Mouse (Mus musculus) liver, adult 2 months (tissue): ENCODE measurements at regions not wholly inside any gene's neighbourhood (a gene's known extent, or its start where the extent isn't known, plus 50 kb on each side); places are given as distances from the start of the nearest gene placed in this dataset.

Experiments used
- DNase-seq: peaks from one replicate; pipeline ENCODE4 v3.0.0-alpha.2; 2011; ENCODE audit warnings: low read depth, low spot score; ENCODE audit errors: extremely low read depth
- H3K27ac ChIP-seq: fragments of 200-500 bp; replicated peaks from 2 replicates; pipeline ENCODE4 v1.5.1; 2012; ENCODE audit warnings: low read depth, mild to moderate bottlenecking, control low read depth, inconsistent platforms, low read length; ENCODE audit not compliant: insufficient read depth
- H3K27me3 ChIP-seq: fragments of 200-500 bp; 2 replicates; pipeline ENCODE4 v1.6.1; 2012; ENCODE audit warnings: mild to moderate bottlenecking, moderate library complexity, low read length, inconsistent platforms; ENCODE audit not compliant: control insufficient read depth, insufficient read depth
- H3K36me3 ChIP-seq: fragments of 200-500 bp; 2 replicates; pipeline ENCODE4 v1.6.1; 2012; ENCODE audit warnings: low read length, inconsistent platforms; ENCODE audit not compliant: control insufficient read depth, insufficient read depth
- H3K4me1 ChIP-seq: fragments of 200-500 bp; 2 replicates; pipeline ENCODE4 v1.6.1; 2011; ENCODE audit warnings: low read length; ENCODE audit not compliant: control insufficient read depth, insufficient read depth
- H3K4me3 ChIP-seq: fragments of 200-500 bp; 2 replicates; pipeline ENCODE4 v1.5.1; 2011; ENCODE audit warnings: low read depth, mild to moderate bottlenecking, control low read depth, low read length, moderate library complexity; ENCODE audit not compliant: insufficient read depth
- H3K79me2 ChIP-seq: fragments of 200-500 bp; 2 replicates; pipeline ENCODE4 v1.6.1; 2012; ENCODE audit warnings: inconsistent platforms, mild to moderate bottlenecking, low read length, moderate library complexity; ENCODE audit not compliant: control insufficient read depth, insufficient read depth
- H3K9ac ChIP-seq: fragments of 200-500 bp; 2 replicates; pipeline ENCODE4 v1.6.1; 2012; ENCODE audit warnings: low read depth, mild to moderate bottlenecking, control low read depth, inconsistent platforms, low read length
- CTCF ChIP-seq: fragments of 200-500 bp; IDR thresholded peaks from 2 replicates; pipeline ENCODE4 v1.5.1; 2011; ENCODE audit warnings: low read depth, low read length, control low read depth
- POLR2A ChIP-seq: fragments of 200-500 bp; IDR thresholded peaks from 2 replicates; pipeline ENCODE4 v1.6.1; 2011; ENCODE audit warnings: low read length, control low read depth; ENCODE audit not compliant: insufficient read depth; ENCODE audit errors: extremely low read depth
- WGBS: fragments of 180-500 bp; shearing (Covaris S2); methylation state at CpG from one replicate; pipeline ENCODE4 v1.1.7; 2018; 5-methylcytosine and 5-hydroxymethylcytosine counted together

GRCm38 (mm10) chr3:139988938-139989337 is 783.4 kb downstream of the Stpg2 start:
- DNase-seq = no peak
- Histone ChIP-seq H3K27ac (no peak overlapping the region), H3K9ac (no peak overlapping the region), H3K4me1 (no peaks in the 10 kb centered on the region), H3K36me3 (no peaks in the 10 kb centered on the region), H3K79me2 (no peaks in the 10 kb centered on the region), H3K27me3 (no peaks in the 10 kb centered on the region), H3K4me3 (no peak overlapping the region)
- WGBS = 38% methylated on average over 1 of the region's 1 CpGs
- TF ChIP-seq CTCF (no peak), POLR2A (no peak)

- Histone ChIP-seq H3K4me3 (no peak overlapping the region), H3K36me3 (no peaks in the 10 kb centered on the region), H3K4me1 (no peaks in the 10 kb centered on the region)
These were observed 783.9 kb downstream of the Stpg2 start for GRCm38 (mm10) chr3:139989380-139989779.

GRCm38 (mm10) chr3:140012522-140012921 is 807.0 kb downstream of the Stpg2 start:
- H3K27ac ChIP-seq = no peak overlapping the region
- H3K9ac ChIP-seq = no peak overlapping the region
- no peak overlapping the region for H3K4me3 ChIP-seq
- TF ChIP-seq POLR2A (no peak), CTCF (no peak)
- H3K36me3 ChIP-seq = no peaks in the 10 kb centered on the region
- H3K79me2 ChIP-seq = no peaks in the 10 kb centered on the region
- no peak for DNase-seq
- WGBS = 44% methylated on average over 2 of the region's 2 CpGs
- no peaks in the 10 kb centered on the region for H3K27me3 ChIP-seq
- no peaks in the 10 kb centered on the region for H3K4me1 ChIP-seq

More at GRCm38 (mm10) chr3:139989380-139989779, 783.9 kb downstream of the Stpg2 start:
- Histone ChIP-seq H3K79me2 (no peaks in the 10 kb centered on the region), H3K9ac (no peak overlapping the region), H3K27me3 (no peaks in the 10 kb centered on the region), H3K27ac (no peak overlapping the region)
- TF ChIP-seq CTCF = no peak
- TF ChIP-seq POLR2A = no peak
- no peak for DNase-seq

- Histone ChIP-seq H3K27me3 (no peaks in the 10 kb centered on the region), H3K4me3 (no peak overlapping the region), H3K79me2 (no peaks in the 10 kb centered on the region), H3K36me3 (no peaks in the 10 kb centered on the region), H3K27ac (no peak overlapping the region), H3K9ac (no peak overlapping the region), H3K4me1 (no peaks in the 10 kb centered on the region)
- 60% methylated on average over 3 of the region's 3 CpGs for WGBS
- no peak for DNase-seq
- TF ChIP-seq CTCF = no peak
- TF ChIP-seq POLR2A = no peak
These were observed 828.6 kb downstream of the Stpg2 start for GRCm38 (mm10) chr3:140034101-140034500.

- Histone ChIP-seq H3K36me3 (no peaks in the 10 kb centered on the region), H3K4me1 (no peaks in the 10 kb centered on the region), H3K4me3 (no peak overlapping the region), H3K9ac (no peak overlapping the region), H3K79me2 (no peaks in the 10 kb centered on the region), H3K27ac (no peak overlapping the region), H3K27me3 (no peaks in the 10 kb centered on the region)
- DNase-seq = no peak
- 81% methylated on average over 2 of the region's 2 CpGs for WGBS
- TF ChIP-seq CTCF (no peak), POLR2A (no peak)
These were observed 829.6 kb downstream of the Stpg2 start for GRCm38 (mm10) chr3:140035142-140035541.

- DNase-seq = no peak
- no peak for TF ChIP-seq CTCF
- no peak for TF ChIP-seq POLR2A
- no peaks in the 10 kb centered on the region for H3K4me1 ChIP-seq
- no peaks in the 10 kb centered on the region for H3K27me3 ChIP-seq
- H3K79me2 ChIP-seq = no peaks in the 10 kb centered on the region
- no peak overlapping the region for H3K27ac ChIP-seq
- H3K9ac ChIP-seq = no peak overlapping the region
- no peak overlapping the region for H3K4me3 ChIP-seq
- H3K36me3 ChIP-seq = no peaks in the 10 kb centered on the region
These were observed 839.4 kb downstream of the Stpg2 start for GRCm38 (mm10) chr3:140044898-140045297.
